Mouse (Mus musculus) embryonic facial prominence, embryonic 15.5 days (tissue): ENCODE data around the gene Rnf44. TPM values are rescaled to one million over a fixed set of nuclear protein-coding genes. Genes with fewer than 3 reads are reported as not detected.

Experiments used
- ATAC-seq: fragments of 200-750 bp; cut with Nextera tagmentation; 2 replicates; pipeline ENCODE4 v1.8.0; 2017; ENCODE audit warnings: low read depth, moderate TSS enrichment; ENCODE audit not compliant: insufficient number of reproducible peaks, low FRiP score, low TSS enrichment
- H3K27ac ChIP-seq: fragments of 300-500 bp; sonication (generic); replicated peaks from 2 replicates; pipeline ENCODE4 v1.5.1; 2015; ENCODE audit warnings: mild to moderate bottlenecking, inconsistent platforms
- H3K27me3 ChIP-seq: fragments of 300-500 bp; sonication (generic); 2 replicates; pipeline ENCODE4 v1.6.1; 2015; ENCODE audit warnings: inconsistent platforms
- H3K36me3 ChIP-seq: fragments of 300-500 bp; sonication (generic); 2 replicates; pipeline ENCODE4 v1.6.1; 2015; ENCODE audit warnings: mild to moderate bottlenecking, inconsistent platforms
- H3K4me1 ChIP-seq: fragments of 300-500 bp; sonication (generic); 2 replicates; pipeline ENCODE4 v1.6.1; 2015; ENCODE audit warnings: inconsistent platforms
- H3K4me2 ChIP-seq: fragments of 300-500 bp; sonication (generic); replicated peaks from 2 replicates; pipeline ENCODE4 v1.6.1; 2015; ENCODE audit warnings: mild to moderate bottlenecking, inconsistent platforms
- H3K4me3 ChIP-seq: fragments of 300-500 bp; sonication (generic); replicated peaks from 2 replicates; pipeline ENCODE4 v1.5.1; 2015; ENCODE audit warnings: mild to moderate bottlenecking, inconsistent platforms
- H3K9ac ChIP-seq: fragments of 300-500 bp; sonication (generic); 2 replicates; pipeline ENCODE4 v1.6.1; 2015; ENCODE audit warnings: inconsistent platforms
- H3K9me3 ChIP-seq: fragments of 300-500 bp; sonication (generic); replicated peaks from 2 replicates; pipeline ENCODE4 v1.6.1; 2016; ENCODE audit warnings: inconsistent platforms
- WGBS: fragments of 180-500 bp; shearing (Covaris S2); methylation state at CpG from one replicate; pipeline ENCODE4 v1.1.7; 2015; 5-methylcytosine and 5-hydroxymethylcytosine counted together
- polyA plus RNA-seq: library from polyadenylated mRNA; unstranded; fragments of >200 nt; fragmentation: Nextera tagmentation; extraction: Ambion mirVana; gene quantifications from 2 replicates; pipeline ENCODE4 v1.2.1, GENCODE M21; 2015

The Rnf44 gene
- polyA plus RNA-seq, 1 experiment from 2014 or later: 68.9 TPM

- peaks cover 43% of the 10 kb centered on the region for H3K36me3 ChIP-seq
- 78% methylated on average over 1 of the region's 1 CpGs for WGBS
- no peak overlapping the region for H3K27ac ChIP-seq
- H3K9me3 ChIP-seq: no peaks in the 10 kb centered on the region
- no peaks in the 10 kb centered on the region for H3K27me3 ChIP-seq
- no peak overlapping the region for H3K4me3 ChIP-seq
- H3K4me1 ChIP-seq: no peaks in the 10 kb centered on the region
- H3K4me2 ChIP-seq: no peak overlapping the region
- no peak overlapping the region for H3K9ac ChIP-seq
- no peak for ATAC-seq
Measured at GRCm38 (mm10) chr13:54664509-54664908, 29.2 kb downstream of the Rnf44 start.

GRCm38 (mm10) chr13:54663999-54664398 lies 29.7 kb downstream of the Rnf44 start:
- 58% methylated on average over 4 of the region's 4 CpGs for WGBS
- H3K36me3 ChIP-seq: peaks cover 48% of the 10 kb centered on the region
- ATAC-seq: no peak

GRCm38 (mm10) chr13:54661358-54661757 lies 32.3 kb downstream of the Rnf44 start:
- no peaks in the 10 kb centered on the region for H3K27me3 ChIP-seq
- H3K4me2 ChIP-seq: no peak overlapping the region
- H3K9me3 ChIP-seq: no peaks in the 10 kb centered on the region
- no peaks in the 10 kb centered on the region for H3K4me1 ChIP-seq
- WGBS: 91% methylated on average over 12 of the region's 12 CpGs
- H3K27ac ChIP-seq: no peak overlapping the region
- no peak overlapping the region for H3K4me3 ChIP-seq
- peaks cover 67% of the 10 kb centered on the region for H3K36me3 ChIP-seq
- H3K9ac ChIP-seq: no peak overlapping the region
- no peak for ATAC-seq

More at GRCm38 (mm10) chr13:54663999-54664398, 29.7 kb downstream of the Rnf44 start:
- Histone ChIP-seq H3K4me3 (no peak overlapping the region), H3K27me3 (no peaks in the 10 kb centered on the region), H3K27ac (no peak overlapping the region), H3K9me3 (no peaks in the 10 kb centered on the region), H3K4me1 (no peaks in the 10 kb centered on the region), H3K9ac (no peak overlapping the region), H3K4me2 (no peak overlapping the region)

GRCm38 (mm10) chr13:54660877-54661276 lies 32.8 kb downstream of the Rnf44 start:
- peaks cover 72% of the 10 kb centered on the region for H3K36me3 ChIP-seq
- no peak for ATAC-seq
- no peaks in the 10 kb centered on the region for H3K27me3 ChIP-seq
- no peaks in the 10 kb centered on the region for H3K4me1 ChIP-seq
- no peaks in the 10 kb centered on the region for H3K9me3 ChIP-seq
- no peak overlapping the region for H3K4me2 ChIP-seq
- 60% methylated on average over 5 of the region's 5 CpGs for WGBS
- H3K9ac ChIP-seq: no peak overlapping the region
- H3K4me3 ChIP-seq: no peak overlapping the region
- H3K27ac ChIP-seq: no peak overlapping the region

- no peak overlapping the region for H3K9ac ChIP-seq
- no peak for ATAC-seq
- H3K4me3 ChIP-seq: no peak overlapping the region
- H3K27ac ChIP-seq: no peak overlapping the region
- WGBS: 96% methylated on average over 3 of the region's 3 CpGs
- no peaks in the 10 kb centered on the region for H3K9me3 ChIP-seq
- peaks cover 97% of the 10 kb centered on the region for H3K36me3 ChIP-seq
- H3K4me2 ChIP-seq: no peak overlapping the region
- H3K27me3 ChIP-seq: no peaks in the 10 kb centered on the region
- H3K4me1 ChIP-seq: no peaks in the 10 kb centered on the region
Measured at GRCm38 (mm10) chr13:54650461-54650860, 43.2 kb downstream of the Rnf44 start.

GRCm38 (mm10) chr13:54635011-54635410 lies 58.7 kb downstream of the Rnf44 start:
- H3K9me3 ChIP-seq: no peaks in the 10 kb centered on the region
- H3K4me3 ChIP-seq: no peak overlapping the region
- H3K27me3 ChIP-seq: no peaks in the 10 kb centered on the region
- no peak overlapping the region for H3K9ac ChIP-seq
- WGBS: 94% methylated on average over 3 of the region's 3 CpGs
- no peak overlapping the region for H3K4me2 ChIP-seq
- H3K36me3 ChIP-seq: peaks cover 28% of the 10 kb centered on the region
- no peak overlapping the region for H3K27ac ChIP-seq
- no peak for ATAC-seq
- no peaks in the 10 kb centered on the region for H3K4me1 ChIP-seq

GRCm38 (mm10) chr13:54632731-54633277 lies 60.9 kb downstream of the Rnf44 start:
- WGBS: 70% methylated on average over 3 of the region's 3 CpGs
- no peak overlapping the region for H3K9ac ChIP-seq
- H3K4me1 ChIP-seq: 0 out of 2 replicates have a peak, but pooled peaks cover 3% of the 10 kb centered on the region
- no peaks in the 10 kb centered on the region for H3K27me3 ChIP-seq
- ATAC-seq: no peak
- no peak overlapping the region for H3K27ac ChIP-seq
- H3K4me3 ChIP-seq: no peak overlapping the region
- H3K4me2 ChIP-seq: no peak overlapping the region
- H3K9me3 ChIP-seq: no peaks in the 10 kb centered on the region
- H3K36me3 ChIP-seq: peaks cover 8% of the 10 kb centered on the region; the same call in 1 of the 2 replicates

Other genes starting within 250 kb of the Rnf44 start
- 99.8 and 112 TPM in 2 replicates for gene Thoc3, start 225.1 kb downstream of the Rnf44 start, polyA plus RNA-seq
- gene Simc1, start 190.1 kb downstream of the Rnf44 start, polyA plus RNA-seq: 13.7 and 14.1 TPM in 2 replicates
- 133 and 142 TPM in 2 replicates for gene 4833439L19Rik, start 128.5 kb downstream of the Rnf44 start, polyA plus RNA-seq
- gene Arl10, start 118.9 kb downstream of the Rnf44 start, polyA plus RNA-seq: 29.1 and 29.2 TPM in 2 replicates
- gene Nop16, start 103.8 kb downstream of the Rnf44 start, polyA plus RNA-seq: 88.1 and 90.6 TPM in 2 replicates
- 179 and 183 TPM in 2 replicates for gene Higd2a, start 103.7 kb downstream of the Rnf44 start, polyA plus RNA-seq
- 79.3 and 82.1 TPM in 2 replicates for gene Cltb, start 82.6 kb downstream of the Rnf44 start, polyA plus RNA-seq
- 77.6 and 78.9 TPM in 2 replicates for gene Faf2, start 72.1 kb downstream of the Rnf44 start, polyA plus RNA-seq
- gene Cdhr2, start 7.6 kb upstream of the Rnf44 start, polyA plus RNA-seq: 0.05 TPM in 1 of 2 replicates, not detected in the other
- gene Gprin1, start 56.0 kb upstream of the Rnf44 start, polyA plus RNA-seq: 0.65 and 0.75 TPM in 2 replicates
- gene Sncb, start 72.7 kb upstream of the Rnf44 start, polyA plus RNA-seq: 0.28 TPM in 1 of 2 replicates, not detected in the other
- gene Eif4e1b, start 90.1 kb upstream of the Rnf44 start, polyA plus RNA-seq: not detected in 2 replicates
- gene Tspan17, start 95.5 kb upstream of the Rnf44 start, polyA plus RNA-seq: 9.2 and 11.3 TPM in 2 replicates